Mouse (Mus musculus): ENCODE measurements at regions not wholly inside any gene's neighbourhood (a gene's known extent, or its start where the extent isn't known, plus 50 kb on each side); places are given as distances from the start of the nearest gene placed in this dataset.
A peak's percentile ranks its signal among the peaks of the same experiment; 100 is the strongest.

DNA sequence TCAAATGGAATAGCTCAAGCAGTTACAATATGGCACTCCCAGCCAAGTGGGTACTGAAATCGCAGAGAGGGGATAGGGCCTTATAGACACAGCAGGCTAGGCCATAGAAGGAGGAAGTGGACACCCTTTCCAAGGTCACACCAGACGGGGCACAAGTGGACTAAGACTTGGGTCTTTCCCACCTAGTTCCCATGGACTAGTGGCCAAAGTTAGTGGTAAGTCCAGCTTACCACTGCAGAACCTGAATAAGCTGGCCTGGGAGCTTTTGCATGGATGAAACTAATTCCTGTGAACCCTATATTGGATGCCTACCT is 216.8 kb upstream of the Spdye4c start:
- no peak for DNase-seq

DNA sequence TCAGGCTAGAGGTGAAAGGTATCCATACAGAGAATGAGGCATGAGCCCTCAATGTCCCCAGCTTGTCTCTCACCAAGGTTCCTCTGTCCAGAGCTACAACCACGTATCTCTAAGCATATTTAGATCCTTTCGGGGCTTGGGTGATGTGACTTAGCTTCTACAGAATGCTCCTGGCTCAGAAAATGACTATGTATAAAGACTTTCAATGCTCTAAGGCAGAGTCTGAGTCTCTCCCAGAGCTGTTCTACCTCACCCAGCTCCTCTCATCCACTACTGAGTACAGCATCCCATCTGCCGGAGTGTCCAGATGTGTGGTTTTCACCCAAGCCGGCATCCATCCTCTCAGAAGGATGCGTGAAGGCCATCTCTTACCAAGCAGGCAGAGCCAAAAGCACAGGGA is 216.1 kb upstream of the Spdye4c start:
- no peak for DNase-seq

DNA sequence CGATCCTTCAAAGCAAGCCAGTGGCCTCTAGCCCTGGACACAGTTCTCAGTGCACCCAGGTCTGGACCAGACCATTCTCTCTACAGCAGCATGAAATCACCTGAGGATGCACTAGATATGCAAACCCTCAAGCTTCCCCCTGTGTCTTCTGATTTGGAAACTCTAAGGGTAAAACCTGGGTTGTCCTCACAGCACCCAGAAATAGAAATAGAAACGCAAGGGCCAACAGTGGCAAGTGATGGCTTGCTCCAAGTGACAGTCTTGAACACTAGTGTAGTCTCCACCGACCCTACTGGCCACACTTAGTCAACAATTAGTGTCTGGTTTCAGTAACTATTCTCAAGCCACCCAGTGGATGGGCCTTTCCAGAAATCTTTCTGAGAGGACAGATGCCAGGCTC is 215.2 kb upstream of the Spdye4c start:
- DNase-seq = no peak

DNA sequence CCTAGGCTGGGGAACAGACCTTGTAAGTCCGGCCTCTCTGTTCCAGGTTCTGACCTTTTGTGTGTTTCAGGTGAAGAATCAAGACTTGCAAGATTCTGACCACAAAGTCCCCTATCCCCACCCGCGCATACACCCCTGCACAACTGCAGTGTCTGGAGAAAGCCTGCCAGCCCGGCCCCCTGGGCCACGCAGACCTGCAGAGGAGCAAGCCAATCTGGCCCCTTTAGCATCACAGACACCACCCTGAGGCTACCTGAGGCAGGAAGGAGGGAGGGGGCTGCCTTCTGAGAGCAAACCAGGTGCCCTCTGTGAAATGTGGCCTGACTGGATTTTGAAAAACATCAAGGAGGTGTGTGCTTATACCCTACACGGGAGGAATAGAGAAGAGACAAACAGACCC is 213.8 kb upstream of the Spdye4c start:
- DNase-seq = no peak

DNA sequence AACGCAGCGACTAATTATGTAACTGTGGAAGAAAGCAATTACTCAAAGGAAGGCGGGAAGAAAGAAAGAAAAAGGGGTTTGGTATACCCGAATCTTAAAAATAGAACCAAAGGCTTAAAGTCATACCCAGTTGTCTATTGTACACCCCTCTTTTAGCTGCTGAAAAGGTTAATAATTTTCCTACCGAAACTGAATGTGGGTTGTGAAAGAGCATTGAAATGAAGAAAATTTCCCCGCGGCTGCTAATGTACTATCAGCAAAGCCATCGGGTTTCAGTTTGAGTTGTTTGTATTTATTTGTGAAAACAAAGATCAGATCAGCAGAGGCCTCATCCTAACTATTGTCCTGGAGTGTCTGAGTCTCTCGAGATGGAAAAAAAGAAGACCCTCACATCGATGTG is 213.3 kb upstream of the Spdye4c start:
- DNase-seq = no peak

DNA sequence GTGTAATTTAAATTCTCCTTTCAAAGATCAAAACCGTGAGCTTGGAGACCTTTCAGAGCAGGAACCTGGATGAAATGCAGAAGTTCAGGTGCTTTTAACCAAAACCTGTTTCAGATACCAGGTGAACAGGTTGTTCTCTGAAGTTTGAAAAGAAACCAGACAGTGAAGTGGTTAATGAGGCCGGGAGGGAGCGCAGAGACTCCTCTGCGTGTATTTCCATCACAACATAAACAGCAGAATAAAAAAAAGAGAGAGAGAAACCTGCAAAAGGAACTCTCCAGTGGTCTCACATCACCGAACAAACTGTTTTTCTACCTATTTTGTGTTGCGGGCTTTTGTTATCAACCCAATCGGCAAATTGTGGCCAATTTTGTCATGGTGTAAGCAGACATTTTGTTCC is 212.6 kb upstream of the Spdye4c start:
- DNase-seq = no peak

DNA sequence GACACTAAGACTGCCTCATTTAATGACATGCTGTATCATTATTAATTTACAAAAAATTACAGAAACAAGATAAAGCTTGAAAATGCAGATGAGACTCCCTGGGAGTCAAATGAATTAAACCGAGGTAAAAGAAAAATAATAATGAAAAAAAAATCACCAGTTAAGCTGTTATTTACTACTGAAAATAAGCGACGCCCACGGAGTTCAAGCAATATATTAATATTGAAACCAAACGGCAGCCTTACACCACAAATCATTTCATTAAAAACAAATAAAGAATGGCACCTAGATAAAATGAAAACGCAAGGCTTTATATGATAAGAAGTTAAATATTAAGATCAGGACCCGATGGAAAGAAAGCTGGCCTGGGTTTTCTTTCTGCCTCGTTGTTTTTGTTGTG is 211.9 kb upstream of the Spdye4c start:
- no peak for DNase-seq

DNA sequence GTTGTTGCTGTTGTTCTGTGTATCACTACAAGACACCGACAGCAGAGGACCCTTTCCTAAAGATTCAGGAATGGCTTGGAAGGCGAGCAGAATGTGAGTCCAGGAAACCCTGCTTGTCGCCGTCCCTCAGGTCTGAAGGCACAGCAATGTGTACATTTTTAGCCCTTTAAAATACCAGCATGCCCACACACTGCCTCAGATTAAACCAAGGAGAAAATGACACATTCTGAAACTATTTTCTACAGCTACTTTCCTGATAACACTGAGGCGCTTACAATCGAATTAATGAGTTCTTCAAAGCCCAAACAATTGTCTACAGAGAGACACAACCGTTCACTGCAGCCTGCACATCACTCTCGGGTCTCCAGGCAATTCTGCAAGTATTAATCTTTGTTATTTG is 211.5 kb upstream of the Spdye4c start:
- DNase-seq = no peak

DNA sequence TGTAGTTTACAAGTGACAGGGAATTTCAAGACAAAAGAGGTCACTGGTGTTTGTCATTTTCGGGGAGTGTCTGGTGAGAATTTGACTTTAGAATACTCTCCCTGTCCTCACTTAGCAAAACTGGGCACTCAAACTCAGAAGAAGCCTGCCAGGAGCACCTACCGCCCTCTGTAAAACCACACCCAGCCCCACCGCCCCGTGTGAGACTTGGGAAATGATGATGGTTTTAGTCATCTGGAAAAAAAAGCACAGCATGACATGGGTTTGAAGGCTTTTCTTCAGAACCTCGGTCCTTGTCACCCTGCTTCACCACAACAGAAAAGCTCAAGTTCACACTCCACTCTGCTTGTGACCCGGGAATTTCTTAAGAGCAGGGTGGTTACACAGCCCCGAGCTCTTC is 210.4 kb upstream of the Spdye4c start:
- no peak for DNase-seq

DNA sequence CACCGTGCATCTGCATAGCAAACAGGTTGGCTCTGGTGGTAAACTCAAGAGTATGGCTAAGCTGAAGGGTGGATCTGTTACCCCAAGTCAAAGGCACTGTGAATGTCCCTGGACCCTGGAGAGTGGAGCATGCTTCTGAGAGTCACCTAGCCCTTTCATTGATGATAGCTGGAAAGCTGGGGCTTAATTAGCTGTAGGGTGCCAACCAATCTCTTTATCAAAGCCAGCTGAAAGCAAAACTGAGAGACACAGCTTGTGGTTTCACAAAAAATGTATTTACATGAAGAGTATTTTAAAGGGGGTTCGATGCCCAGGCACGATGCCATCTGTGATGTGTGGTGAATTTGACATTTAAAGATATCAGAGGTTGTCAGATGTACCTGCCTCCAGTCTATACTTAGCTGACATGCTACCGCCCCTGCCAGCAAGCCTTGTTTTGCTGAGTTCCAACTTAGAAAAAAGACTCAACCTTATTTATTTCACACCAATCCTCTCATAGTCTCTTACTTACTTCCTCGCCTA is 209.3 kb upstream of the Spdye4c start:
- no peak for DNase-seq

DNA sequence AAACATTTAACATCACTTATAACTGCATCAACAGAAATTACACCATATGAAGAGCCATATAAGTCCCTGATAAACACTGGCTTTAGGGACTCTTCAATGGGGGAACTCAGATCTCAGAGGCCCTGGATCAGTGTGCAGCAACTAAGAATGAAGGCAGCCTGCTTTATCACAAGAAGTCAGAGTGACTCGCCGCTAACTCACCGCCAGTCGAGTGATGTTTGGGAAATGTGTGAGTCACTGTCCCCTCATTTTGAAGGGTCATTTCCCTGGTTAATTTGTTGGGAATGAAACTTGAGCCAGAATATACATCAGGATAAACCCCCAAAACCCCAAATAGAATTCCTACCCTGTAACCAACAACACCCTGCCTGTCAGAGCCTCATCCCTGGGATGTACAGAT is 208.5 kb upstream of the Spdye4c start:
- no peak for DNase-seq

DNA sequence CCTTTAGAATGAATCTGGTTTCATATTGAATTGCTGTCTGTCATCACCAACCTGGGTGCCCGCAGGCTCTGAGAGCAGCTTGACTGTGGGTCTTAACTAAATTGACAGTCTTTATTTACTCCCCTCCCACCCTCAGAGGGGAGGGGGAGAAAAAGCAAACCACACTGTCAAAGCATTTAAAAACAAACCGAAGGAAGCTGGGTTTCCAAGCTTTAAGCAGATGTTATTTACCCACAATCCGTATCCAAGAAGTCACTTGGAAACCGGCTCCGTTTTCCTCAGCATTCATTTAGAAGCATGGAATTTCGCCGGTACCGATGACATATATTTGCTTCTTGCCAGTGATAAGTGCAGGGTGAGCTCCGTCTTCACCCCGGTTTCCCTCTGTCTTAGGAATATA is 206.4 kb upstream of the Spdye4c start:
- no peak for DNase-seq

DNA sequence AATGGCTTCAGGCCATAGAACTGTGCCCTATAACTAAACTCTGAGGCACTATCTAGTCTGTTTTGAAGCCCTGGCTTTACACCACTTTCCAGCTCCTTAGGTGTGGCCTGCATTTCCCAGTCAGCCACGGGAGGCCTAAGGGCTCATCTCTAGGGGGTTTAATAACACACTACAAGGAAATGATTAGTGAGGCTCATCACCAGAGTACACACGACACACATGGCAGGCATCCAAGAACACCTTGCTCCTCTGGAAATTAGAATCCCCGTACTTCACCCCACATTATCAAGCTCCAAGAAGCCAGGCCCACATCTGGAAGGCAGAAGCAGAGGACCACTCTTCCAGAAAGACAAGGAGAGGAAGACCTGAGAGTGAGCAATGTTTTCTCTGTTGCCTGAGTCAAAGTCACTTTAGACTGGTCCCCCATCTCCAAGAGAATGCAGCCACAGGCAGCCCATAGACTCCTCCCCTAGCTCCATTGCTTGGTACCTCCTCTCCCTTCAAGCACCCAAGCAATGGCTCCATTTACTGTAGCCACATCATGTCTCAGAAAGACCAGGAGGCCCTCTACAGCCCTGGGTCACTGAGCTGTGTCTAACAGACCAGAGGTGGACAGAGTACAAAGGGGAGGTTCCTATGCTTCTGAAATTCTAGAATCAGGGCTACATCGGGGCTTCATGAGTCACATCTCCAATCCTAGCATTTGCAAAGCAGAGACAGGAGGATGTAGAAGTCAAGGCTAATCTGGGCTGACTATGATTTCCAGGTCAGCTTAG is 204.0 kb upstream of the Spdye4c start:
- DNase-seq = no peak

DNA sequence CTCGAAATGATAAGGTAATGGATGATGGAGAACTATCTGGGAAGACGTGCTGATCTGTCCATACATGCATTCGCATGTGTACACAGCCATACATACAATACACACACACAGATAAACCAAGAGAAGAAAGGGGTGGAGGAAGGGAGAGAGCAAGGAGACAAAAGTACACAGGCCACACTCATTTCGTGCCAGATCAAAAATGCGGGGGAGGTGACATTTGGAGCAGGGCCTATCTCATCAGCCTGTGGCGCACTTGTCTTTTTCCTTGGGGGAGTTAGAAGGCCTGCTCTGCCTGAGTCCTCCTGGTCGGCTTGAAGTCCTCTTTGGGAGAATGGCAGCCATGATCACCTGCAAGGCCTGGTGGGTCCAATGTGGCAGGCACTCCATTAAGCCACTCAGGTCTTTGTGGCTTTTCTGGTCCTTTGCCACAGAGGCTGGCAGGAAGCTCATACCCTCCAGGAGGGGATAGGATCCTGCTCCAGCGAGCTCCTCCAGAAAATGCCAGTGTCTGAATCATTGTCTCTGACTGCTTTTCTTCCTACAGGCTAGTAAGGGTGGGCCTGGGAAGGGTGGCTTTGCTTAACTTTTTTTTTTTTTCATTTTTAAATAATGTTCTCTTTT is 203.0 kb upstream of the Spdye4c start:
- DNase-seq = no peak

DNA sequence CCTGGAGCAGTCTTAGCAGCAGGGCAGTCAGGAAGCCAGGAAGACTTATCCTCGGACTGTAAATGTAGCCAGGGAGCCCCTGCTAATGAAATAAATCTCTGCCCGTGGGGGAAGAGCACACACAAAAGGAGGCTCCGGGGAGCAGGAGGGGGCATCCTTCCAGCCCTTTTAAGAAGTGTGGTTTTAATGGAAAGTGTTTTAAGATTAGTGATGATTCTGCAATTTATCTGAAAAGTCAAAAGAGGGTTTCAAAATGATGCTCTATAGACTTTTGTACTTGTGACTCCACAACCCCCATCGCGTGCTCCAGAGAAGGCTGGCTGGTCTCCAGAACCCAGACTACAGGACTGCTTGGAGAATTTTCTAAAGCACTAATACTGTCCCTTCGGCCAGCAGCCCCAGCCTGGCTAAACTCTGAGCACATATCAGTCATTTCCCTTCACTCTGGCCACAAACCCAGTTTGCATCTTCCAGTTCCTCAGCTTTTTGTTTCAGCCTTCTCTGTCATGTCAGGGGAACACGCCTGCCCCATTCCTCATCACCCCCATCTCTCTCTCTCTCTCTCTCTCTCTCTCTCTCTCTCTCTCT is 202.0 kb upstream of the Spdye4c start:
- DNase-seq = no peak

DNA sequence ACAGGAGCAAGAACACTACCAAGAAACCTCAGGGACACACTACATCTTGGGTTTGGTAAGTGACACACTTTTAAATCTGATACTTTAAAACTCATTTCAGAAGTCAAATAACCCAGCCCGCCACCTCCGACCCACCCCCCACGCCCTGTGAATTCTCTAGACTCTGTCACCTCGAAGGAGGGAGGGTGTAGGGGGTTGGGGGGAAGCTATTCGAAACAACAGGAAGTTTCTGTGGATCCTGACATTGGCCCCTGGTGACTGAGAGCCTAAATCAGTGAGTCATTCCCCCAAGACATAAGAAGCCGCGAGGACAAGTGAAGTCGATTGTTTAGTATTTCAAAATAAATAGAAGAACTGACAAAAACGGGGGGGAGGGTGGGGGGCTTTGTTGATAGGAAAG is 198.7 kb upstream of the Spdye4c start:
- DNase-seq = no peak

DNA sequence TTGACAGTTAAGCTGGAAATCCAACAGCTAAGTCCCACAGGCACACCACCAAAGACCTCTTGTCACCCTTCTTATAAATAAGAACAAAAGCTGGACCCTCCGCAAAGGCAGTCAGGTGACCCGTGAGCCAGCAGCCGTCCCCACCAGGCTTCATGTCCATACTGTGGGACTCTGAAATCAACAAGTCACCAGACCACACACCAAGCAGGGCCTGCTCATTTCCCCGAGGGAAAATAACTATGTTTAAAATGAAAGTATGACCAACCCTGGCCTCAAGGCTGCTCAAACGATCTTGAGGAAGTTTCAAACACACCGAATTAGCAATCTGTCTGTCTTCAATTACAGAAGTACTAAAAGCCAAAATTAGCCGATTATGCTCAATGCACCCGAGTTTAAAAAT is 197.6 kb upstream of the Spdye4c start:
- DNase-seq = no peak

DNA sequence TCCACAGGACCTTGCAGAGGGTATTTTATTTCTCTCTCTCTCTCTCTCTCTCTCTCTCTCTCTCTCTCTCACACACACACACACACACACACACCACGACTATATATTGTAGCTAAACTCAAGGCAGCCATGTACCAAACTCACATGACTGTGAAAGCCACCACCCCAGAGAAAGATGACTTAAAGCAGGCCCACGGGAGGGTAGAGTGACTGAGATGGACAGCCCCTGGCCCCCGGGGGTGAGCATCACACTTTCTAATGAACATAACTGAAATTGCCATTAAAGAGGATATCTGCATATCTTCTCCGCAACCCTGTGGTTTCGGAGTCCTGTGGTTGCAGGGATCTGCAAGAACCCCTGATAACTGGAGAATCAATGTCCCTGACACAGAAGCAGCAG is 197.1 kb upstream of the Spdye4c start:
- DNase-seq = no peak

DNA sequence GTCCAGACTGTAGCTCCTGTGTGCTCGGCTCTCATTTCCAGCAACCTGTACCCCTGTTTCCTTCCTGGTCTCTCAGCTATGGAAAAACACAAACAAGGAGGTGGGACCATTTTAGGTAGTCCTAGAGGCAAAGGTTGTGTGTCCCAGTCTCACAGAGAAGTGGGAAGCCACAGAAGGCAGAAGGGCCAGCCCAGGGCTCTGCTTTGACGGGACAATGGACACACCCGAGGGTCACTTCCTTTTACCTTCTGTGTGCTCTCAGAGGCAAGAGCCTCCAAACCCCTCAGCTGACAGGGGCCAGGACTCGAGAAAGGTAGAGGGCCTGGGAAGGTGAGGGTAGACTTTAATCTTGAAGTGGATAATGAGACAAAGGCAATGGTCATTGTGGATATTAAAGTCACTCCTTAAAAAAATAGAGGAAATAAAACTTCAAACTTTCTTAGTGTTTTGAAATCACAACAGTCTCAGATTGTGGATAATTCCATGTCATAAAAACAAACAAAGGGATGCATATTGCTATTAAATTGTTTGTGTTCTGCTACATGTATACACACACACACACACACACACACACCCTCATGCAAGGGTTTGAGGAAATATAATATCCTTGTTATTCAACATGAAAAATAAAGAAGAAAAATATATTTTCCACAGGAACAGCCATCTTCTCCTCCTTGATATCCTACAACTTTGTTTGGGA is 195.6 kb upstream of the Spdye4c start:
- DNase-seq = no peak

DNA sequence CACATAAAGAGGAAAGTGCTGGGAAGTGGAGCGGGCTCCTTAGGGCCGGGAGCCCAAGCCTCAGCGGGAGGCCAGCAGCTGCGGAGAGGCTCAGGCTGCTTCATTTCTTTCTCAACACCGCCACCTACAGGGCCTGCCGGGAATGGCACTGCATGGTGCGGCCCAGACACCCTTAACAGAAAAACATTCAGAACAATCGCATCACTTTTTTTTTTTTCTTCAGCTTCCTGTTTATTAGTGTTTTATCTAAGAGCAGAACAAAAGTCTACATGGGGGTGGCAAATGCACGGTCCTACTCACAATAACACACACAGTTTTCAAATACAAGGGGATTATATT is 195.0 kb upstream of the Spdye4c start:
- DNase-seq = peak; percentile 94 to 97

DNA sequence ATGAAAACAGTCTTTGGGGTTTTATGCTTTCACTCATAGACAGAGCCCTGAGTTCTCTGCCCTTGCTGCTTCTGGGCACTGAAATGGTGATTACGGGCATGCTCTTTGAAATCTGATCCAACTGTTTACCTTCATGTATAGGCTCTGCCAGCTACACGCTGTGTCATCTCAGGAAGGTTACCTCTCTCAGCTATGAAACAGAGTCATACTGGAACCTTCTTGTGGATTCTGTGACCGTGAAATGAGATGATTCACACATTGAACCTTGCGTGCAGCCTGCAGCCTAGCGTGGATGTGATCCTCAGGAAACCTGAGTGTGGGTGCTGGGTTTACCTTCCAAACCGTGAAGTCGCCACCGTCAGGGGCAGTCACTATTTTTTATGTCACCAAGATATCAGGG is 189.7 kb upstream of the Spdye4c start:
- no peak for DNase-seq

DNA sequence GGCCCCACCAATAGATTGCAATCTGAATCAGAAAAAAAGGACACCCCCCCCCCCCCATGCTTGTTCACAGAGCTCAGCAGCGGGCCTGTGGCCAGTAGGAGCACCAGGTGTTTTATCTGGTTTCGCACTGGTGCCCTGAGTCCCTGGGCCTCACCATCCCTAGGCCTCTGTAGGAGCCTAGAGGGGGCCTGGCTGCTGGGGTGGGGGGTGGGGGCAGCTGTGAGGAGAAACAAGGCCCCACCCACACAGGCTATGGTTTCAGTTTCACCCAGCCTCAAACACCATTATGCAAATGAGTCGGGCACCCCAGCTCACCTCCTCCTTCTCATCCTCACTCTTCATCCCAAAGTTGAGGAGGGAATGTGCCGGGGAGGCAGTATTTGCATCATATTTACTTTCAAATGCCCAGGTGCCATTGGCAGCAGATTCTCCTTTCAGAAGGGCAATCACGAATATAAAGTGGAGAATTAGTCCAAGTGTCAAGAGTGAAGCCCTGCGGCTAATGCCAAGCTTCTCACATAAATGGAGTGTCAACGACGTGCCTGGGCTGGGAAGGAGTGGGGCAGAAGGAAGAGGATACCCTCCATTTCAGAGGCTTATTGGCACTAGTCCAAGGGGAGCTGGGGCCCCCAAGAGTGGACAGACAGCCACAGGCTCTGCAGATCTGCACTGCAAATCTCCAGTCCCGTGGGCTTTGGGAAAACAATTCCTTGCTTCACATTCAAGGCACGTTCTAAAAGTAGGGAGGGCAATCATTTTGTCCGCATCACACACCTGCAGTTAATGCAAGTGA is 187.7 kb upstream of the Spdye4c start:
- no peak for DNase-seq

DNA sequence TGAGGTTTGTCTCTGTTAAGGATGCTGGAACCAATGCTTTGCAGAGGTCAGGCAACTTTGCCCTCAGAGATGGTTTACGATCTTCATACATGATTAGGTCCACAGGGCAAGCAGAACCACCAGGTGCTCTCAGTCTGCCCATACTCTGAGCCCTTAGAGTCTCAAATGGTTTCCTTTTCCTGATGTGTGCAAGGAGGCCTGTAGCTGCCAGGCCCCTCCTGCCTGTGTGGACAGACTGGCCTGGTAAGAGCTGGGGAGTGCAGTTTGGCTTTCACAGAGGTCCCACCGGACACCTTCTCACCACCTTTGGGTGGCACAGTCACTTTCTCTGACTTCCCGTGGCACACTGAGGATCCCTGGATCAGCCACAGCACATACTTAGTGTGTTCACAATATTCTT is 186.6 kb upstream of the Spdye4c start:
- no peak for DNase-seq
